Mouse (Mus musculus) G1E (cell line): Measurements from ENCODE around the gene Lurap1l.

Experiments used
- CTCF ChIP-seq: IDR thresholded peaks from 2 replicates; pipeline ENCODE4 v1.5.1; 2012; ENCODE audit warnings: low read depth, low read length, inconsistent platforms, mixed read lengths
- GATA1 ChIP-seq: IDR thresholded peaks from 2 replicates; pipeline ENCODE4 v1.6.1; 2012; ENCODE audit warnings: borderline replicate concordance, low read length, inconsistent platforms, mixed read lengths
- GATA2 ChIP-seq: IDR thresholded peaks from 2 replicates; pipeline ENCODE4 v1.6.1; 2012; ENCODE audit warnings: low read depth, low read length, inconsistent platforms, borderline replicate concordance
- POLR2AphosphoS5 ChIP-seq: IDR thresholded peaks from 2 replicates; pipeline ENCODE4 v1.6.1; 2012; ENCODE audit warnings: low read depth, low read length, inconsistent platforms; ENCODE audit not compliant: insufficient replicate concordance
- TAL1 ChIP-seq: conservative IDR thresholded peaks from 2 replicates; pipeline ENCODE4 v1.6.1; 2012; ENCODE audit warnings: low read depth, low read length, inconsistent platforms, mixed read lengths

DNA sequence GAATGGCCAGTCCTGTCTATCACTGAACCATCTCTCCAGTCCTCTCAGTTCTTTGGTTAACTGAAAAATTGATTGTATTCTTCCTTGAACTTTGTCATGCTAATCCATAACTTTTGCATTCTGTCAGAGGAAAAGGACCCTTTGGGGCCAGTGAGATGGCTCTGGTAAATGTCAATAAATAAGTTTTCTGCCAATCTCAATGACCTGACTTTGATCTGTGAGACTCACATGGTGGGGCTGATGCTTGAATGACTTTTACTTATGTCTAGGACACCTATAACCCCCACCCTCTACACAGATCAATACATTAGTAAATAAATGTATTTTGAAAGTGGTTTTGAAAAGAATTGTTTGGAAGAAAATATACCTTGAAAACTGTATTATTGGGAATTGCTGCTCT is 38.7 kb downstream of the Lurap1l start:
- no peak for TF ChIP-seq CTCF
- no peak for TF ChIP-seq POLR2AphosphoS5
- TF ChIP-seq GATA1: no peak
- TF ChIP-seq TAL1: no peak
- no peak for TF ChIP-seq GATA2
